Mouse (Mus musculus) megakaryocyte, embryonic 14.5 days (primary cell): ENCODE data around the gene Hoxc5. TPM values are rescaled to one million over a fixed set of nuclear protein-coding genes. Genes with fewer than 3 reads are reported as not detected.

Experiments used
- H3K27me3 ChIP-seq: replicated peaks from 2 replicates; pipeline ENCODE3; 2012; ENCODE audit warnings: inconsistent platforms
- H3K36me3 ChIP-seq: replicated peaks from 2 replicates; pipeline ENCODE3; 2012; ENCODE audit warnings: low read length, inconsistent platforms, mixed read lengths
- H3K4me1 ChIP-seq: 2 replicates; pipeline ENCODE4 v1.6.1; 2012; ENCODE audit warnings: inconsistent platforms
- H3K4me3 ChIP-seq: replicated peaks from 2 replicates; pipeline ENCODE3; 2012; ENCODE audit warnings: moderate library complexity, mild to moderate bottlenecking, inconsistent platforms
- H3K9me3 ChIP-seq: 2 replicates; pipeline ENCODE4 v1.6.1; 2012; ENCODE audit warnings: inconsistent platforms
- FLI1 ChIP-seq: IDR thresholded peaks from 2 replicates; pipeline ENCODE4 v1.6.1; 2012; ENCODE audit warnings: low read length, inconsistent platforms, mixed read lengths
- GATA1 ChIP-seq: IDR thresholded peaks from 3 replicates; pipeline ENCODE4 v1.6.1; 2012; ENCODE audit warnings: mixed read lengths, low read length, inconsistent platforms, borderline replicate concordance
- polyA plus RNA-seq: library from polyadenylated mRNA; stranded (reverse); fragments of >175 nt; gene quantifications from 2 replicates; pipeline ENCODE4 v1.2.3, GENCODE M21; 2012; ENCODE audit warnings: low replicate concordance; ENCODE audit not compliant: insufficient read depth

Hoxc5 gene
- polyA plus RNA-seq, 1 experiment, result not detected

DNA sequence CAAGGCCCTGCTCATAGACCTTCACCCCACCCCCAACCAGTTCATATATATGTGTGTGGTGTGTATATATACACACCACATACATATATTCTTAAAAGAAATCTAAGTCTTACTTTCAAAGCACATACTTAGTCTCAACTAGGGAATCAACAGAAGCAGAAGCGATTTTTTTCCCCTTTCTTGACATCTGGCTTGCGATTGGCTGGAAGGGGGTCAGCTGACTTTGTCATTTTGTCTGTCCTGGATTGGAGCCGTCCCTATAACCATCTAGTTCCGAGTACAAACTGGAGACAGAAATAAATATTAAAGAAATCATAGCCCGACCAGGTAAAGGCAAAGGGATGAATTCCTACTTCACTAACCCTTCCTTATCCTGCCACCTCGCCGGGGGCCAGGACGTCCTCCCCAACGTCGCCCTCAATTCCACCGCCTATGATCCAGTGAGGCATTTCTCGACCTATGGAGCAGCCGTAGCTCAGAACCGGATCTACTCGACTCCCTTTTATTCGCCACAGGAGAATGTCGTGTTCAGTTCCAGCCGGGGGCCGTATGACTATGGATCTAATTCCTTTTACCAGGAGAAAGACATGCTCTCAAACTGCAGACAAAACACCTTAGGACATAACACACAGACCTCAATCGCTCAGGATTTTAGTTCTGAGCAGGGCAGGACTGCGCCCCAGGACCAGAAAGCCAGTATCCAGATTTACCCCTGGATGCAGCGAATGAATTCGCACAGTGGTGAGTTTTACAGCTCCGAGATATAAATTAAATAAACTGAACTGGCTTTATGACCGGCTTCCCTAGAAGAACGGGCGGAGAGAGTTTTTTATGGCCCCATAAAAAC is 42.2 kb downstream of the Hoxc5 start:
- Histone ChIP-seq H3K4me3 (no peak overlapping the region), H3K27me3 (peaks cover 98% of the 10 kb centered on the region), H3K9me3 (no peaks in the 10 kb centered on the region), H3K36me3 (no peaks in the 10 kb centered on the region), H3K4me1 (peaks cover 26% of the 10 kb centered on the region)
- TF ChIP-seq GATA1 (no peak), FLI1 (no peak)

DNA sequence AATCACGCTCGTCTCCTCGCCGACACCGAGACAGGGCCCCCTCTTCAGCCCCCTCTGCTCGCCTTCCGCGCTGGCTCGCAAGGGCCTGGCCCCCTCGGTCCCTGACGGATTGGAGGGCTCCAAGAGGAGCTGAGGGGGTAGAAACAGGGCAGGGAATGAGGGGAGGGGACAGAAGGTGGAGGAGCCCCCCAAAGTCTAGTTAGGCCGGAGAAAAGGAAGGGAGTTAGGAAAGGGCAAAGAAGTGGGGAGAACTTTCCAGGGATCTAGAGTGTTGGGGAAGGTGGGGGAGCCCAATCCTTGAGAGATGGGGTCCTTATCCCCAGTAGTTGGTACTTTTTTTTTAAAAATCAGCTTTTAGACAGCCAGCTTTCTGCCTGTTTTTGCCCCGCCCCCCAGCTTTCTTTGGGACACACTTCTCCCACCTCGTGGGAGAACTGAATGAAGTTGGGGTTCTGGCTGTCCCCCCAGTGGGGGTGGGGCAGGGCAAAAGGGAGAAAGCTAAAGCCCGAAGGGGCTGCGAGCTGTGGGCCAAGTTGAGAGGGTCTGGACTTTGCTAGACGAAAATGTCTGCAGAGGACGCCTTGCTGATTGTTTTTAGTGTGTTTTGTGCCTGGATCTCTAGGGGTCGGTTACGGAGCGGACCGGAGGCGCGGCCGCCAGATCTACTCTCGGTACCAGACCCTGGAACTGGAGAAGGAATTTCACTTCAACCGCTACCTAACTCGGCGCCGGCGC is 43.0 kb downstream of the Hoxc5 start:
- no peak overlapping the region for H3K4me3 ChIP-seq
- H3K4me1 ChIP-seq, result peaks cover 31% of the 10 kb centered on the region
- H3K27me3 ChIP-seq, result peaks cover 98% of the 10 kb centered on the region
- no peak for TF ChIP-seq GATA1
- no peaks in the 10 kb centered on the region for H3K36me3 ChIP-seq
- no peaks in the 10 kb centered on the region for H3K9me3 ChIP-seq

GRCm38 (mm10) chr15:103010847-103011555 is 43.8 kb downstream of the Hoxc5 start:
- Histone ChIP-seq H3K27me3 (peaks cover 98% of the 10 kb centered on the region), H3K4me3 (no peak overlapping the region), H3K4me1 (peaks cover 31% of the 10 kb centered on the region), H3K9me3 (no peaks in the 10 kb centered on the region), H3K36me3 (no peaks in the 10 kb centered on the region)
- TF ChIP-seq GATA1, result no peak
- no peak for TF ChIP-seq FLI1

DNA sequence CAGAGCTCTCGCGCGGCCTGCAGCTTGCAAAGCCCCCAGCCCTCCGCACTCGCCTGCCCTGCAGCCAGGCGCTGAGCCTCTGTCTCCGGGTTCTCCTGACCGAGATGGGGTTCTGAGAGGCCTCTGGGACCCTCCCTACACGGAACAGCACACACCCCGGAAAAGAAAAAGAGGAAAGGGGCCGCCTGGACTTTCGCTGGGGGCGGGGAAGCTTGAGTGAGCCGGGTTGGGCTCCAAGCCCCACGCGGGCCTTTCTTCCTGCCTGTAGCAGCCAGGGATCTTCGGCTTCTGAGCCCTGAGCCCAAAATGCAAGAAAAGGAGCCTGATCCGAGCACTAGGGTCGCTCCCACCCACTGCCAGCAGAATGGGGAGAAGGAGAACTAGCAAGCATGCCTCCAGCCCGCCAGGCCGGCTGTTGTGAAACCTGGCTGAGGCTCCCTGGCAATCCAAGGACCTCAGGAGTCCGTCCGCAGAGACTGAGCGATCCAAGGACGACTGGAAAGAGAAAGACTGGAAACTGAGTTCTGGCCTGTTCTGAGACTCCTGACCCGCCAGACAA is 44.8 kb downstream of the Hoxc5 start:
- no peak overlapping the region for H3K4me3 ChIP-seq
- no peaks in the 10 kb centered on the region for H3K9me3 ChIP-seq
- H3K27me3 ChIP-seq, result peaks cover 98% of the 10 kb centered on the region
- H3K4me1 ChIP-seq, result peaks cover 31% of the 10 kb centered on the region
- TF ChIP-seq GATA1 (no peak), FLI1 (no peak)
- H3K36me3 ChIP-seq, result no peaks in the 10 kb centered on the region

GRCm38 (mm10) chr15:103013238-103013984 is 46.2 kb downstream of the Hoxc5 start:
- Histone ChIP-seq H3K27me3 (peaks cover 98% of the 10 kb centered on the region), H3K4me1 (peaks cover 31% of the 10 kb centered on the region)
- TF ChIP-seq FLI1, result no peak

GRCm38 (mm10) chr15:103014166-103015008 is 47.1 kb downstream of the Hoxc5 start:
- Histone ChIP-seq H3K4me1 (peaks cover 34% of the 10 kb centered on the region), H3K9me3 (no peaks in the 10 kb centered on the region), H3K4me3 (peak overlapping the region; percentile 82), H3K27me3 (peaks cover 99% of the 10 kb centered on the region), H3K36me3 (no peaks in the 10 kb centered on the region)
- TF ChIP-seq FLI1, result no peak

More at GRCm38 (mm10) chr15:103013238-103013984, 46.2 kb downstream of the Hoxc5 start:
- Histone ChIP-seq H3K36me3 (no peaks in the 10 kb centered on the region), H3K9me3 (no peaks in the 10 kb centered on the region), H3K4me3 (peak overlapping the region; percentile 59)

- peaks cover 99% of the 10 kb centered on the region for H3K27me3 ChIP-seq
Observed at GRCm38 (mm10) chr15:103015009-103015399, 47.8 kb downstream of the Hoxc5 start.

DNA sequence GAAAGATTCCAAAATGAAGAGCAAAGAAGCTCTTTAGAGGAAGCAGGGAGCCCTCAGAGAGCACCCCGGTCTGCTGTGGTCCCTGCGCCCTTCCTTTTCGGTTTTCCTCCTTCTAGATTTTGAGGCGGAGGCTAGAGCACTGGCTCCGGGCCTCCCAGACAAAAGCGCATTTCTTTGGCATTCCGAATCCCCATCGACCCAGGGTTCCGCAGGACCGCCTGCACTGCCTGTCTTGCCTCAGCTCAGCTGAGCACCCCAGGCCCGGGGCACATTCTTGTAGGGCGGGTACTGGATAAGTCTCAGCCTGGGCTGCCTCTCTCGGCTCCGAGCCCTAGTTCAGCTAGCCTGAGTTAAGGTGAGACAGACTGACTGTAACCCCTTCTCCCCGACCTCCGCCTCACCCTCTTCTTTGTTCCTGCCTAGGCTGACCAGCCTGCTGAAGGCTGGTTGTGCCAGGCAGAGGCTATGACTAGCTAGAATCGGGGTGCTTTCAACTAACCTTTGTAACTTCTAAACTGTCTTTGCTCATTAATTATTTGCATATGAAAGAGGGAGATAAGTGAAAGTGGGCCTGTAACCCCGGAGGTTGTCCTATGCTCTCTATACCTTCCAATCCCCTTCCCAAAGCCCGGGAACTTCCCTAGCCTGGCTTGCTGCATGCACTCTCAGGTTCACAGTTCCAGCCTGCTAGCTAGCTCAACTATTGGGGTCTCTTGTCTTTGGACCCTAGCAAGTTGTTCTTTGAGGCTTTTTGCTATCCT is 48.3 kb downstream of the Hoxc5 start:
- Histone ChIP-seq H3K4me3 (no peak overlapping the region), H3K9me3 (no peaks in the 10 kb centered on the region), H3K27me3 (peaks cover 99% of the 10 kb centered on the region), H3K36me3 (no peaks in the 10 kb centered on the region), H3K4me1 (peaks cover 32% of the 10 kb centered on the region)
- no peak for TF ChIP-seq FLI1
- no peak for TF ChIP-seq GATA1

More at GRCm38 (mm10) chr15:103015009-103015399, 47.8 kb downstream of the Hoxc5 start:
- no peaks in the 10 kb centered on the region for H3K36me3 ChIP-seq
- H3K4me1 ChIP-seq, result peaks cover 33% of the 10 kb centered on the region
- TF ChIP-seq FLI1, result no peak
- no peak for TF ChIP-seq GATA1
- H3K9me3 ChIP-seq, result no peaks in the 10 kb centered on the region
- no peak overlapping the region for H3K4me3 ChIP-seq
